In the genomic region with DNA sequence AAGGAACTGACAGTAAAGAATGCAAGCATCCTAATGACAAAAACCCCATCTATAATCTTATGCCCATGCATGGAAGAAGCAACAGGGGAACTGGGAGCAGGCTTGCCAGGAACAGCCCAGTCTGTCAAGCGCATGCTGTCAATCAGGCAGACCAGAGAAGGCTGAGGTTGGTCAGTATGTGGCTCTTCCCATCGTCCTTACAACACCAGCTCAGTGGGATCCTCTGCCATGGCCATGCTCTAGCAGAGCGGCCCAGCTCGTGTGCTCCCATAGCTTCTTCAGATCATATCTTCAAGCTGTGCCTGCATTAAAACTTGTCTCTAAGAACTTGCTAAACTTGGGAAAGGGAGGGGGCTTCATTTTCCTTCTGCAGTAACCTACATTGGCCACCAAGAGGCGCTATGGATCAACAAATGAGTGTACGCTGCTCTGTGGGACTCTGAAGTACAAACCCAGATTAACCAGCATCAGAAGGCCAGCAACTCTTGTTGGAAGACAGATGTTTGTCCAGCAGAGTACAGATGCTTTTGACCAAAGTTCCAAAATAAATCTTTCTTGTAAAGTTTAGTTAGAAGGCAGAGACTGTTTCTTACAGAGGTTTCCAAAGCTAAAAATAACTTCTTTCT, we compare ENCODE assay signal across 7 mouse cellular contexts.
DNase-seq lines count a peak whose midpoint lies in the region; ATAC-seq and TF ChIP-seq lines count a peak whose summit lies in the region.

No protein-coding gene starts in this region.

- TF ChIP-seq EP300 in liver, postnatal 0 days (IDR thresholded peaks at IDR 0.05; ENCODE audit: low read depth) = no peak

- no peak overlapping the region for H3K4me3 ChIP-seq in neural tube, embryonic 15.5 days (replicated peaks)
- H3K4me3 ChIP-seq in forebrain, embryonic 12.5 days (replicated peaks) = no peak overlapping the region
- no peak overlapping the region for H3K4me3 ChIP-seq in liver, postnatal 0 days (ENCODE audit: low read depth, low read length)

- H3K9me3 ChIP-seq in neural tube, embryonic 15.5 days (replicated peaks) = no peaks in the 10 kb centered on the region
- no peaks in the 10 kb centered on the region for H3K9me3 ChIP-seq in forebrain, embryonic 12.5 days
- H3K9me3 ChIP-seq in liver, postnatal 0 days (ENCODE audit: low read length) = no peaks in the 10 kb centered on the region

- TF ChIP-seq CTCF in liver, postnatal 0 days (IDR thresholded peaks at IDR 0.05; ENCODE audit: low read depth) = peak; percentile 82

- H3K36me3 ChIP-seq in neural tube, embryonic 15.5 days = no peaks in the 10 kb centered on the region
- no peaks in the 10 kb centered on the region for H3K36me3 ChIP-seq in forebrain, embryonic 12.5 days (replicated peaks)
- no peaks in the 10 kb centered on the region for H3K36me3 ChIP-seq in liver, postnatal 0 days (replicated peaks; ENCODE audit: insufficient read depth, low read length)

- no peak overlapping the region for H3K4me2 ChIP-seq in neural tube, embryonic 15.5 days
- no peak overlapping the region for H3K4me2 ChIP-seq in forebrain, embryonic 12.5 days
- no peak overlapping the region for H3K4me2 ChIP-seq in liver, postnatal 0 days (ENCODE audit: low read depth, low read length)

- H3K9ac ChIP-seq in neural tube, embryonic 15.5 days (replicated peaks) = no peak overlapping the region
- H3K9ac ChIP-seq in forebrain, embryonic 12.5 days = no peak overlapping the region
- H3K9ac ChIP-seq in liver, postnatal 0 days (replicated peaks) = no peak overlapping the region

- WGBS in neural tube, embryonic 15.5 days = 40% methylated on average over 6 of the region's 6 CpGs
- WGBS in forebrain, embryonic 12.5 days = 31% methylated on average over 6 of the region's 6 CpGs
- WGBS in liver, postnatal 0 days (ENCODE audit: insufficient replicate concordance) = 30% methylated on average over 6 of the region's 6 CpGs

- H3K4me1 ChIP-seq in neural tube, embryonic 15.5 days = 0 out of 2 replicates have a peak, but pooled peaks cover 5% of the 10 kb centered on the region
- H3K4me1 ChIP-seq in forebrain, embryonic 12.5 days = peaks cover 4% of the 10 kb centered on the region; the same call in 1 of the 2 replicates
- no peaks in the 10 kb centered on the region for H3K4me1 ChIP-seq in liver, postnatal 0 days (ENCODE audit: insufficient read depth)

- DNase-seq in neural tube, embryonic 10.5 days (ENCODE audit: extremely low spot score, low spot score) = peak; percentile 57
- peak; percentile 17 for DNase-seq in T-cell, adult 2 months (ENCODE audit: low spot score)
- peak; percentile 38 for DNase-seq in kidney, adult 18-20 months
- peak; percentile 37 for DNase-seq in liver, postnatal 0 days
- DNase-seq in right cerebral cortex, postnatal 25 days = peak; percentile 37

- no peak for ATAC-seq in neural tube, embryonic 15.5 days (ENCODE audit: low FRiP score)
- 0 out of 2 replicates have a peak, but pooled peaks have one; percentile 27 for ATAC-seq in forebrain, embryonic 12.5 days (ENCODE audit: low FRiP score)
- ATAC-seq in liver, postnatal 0 days = no peak

- peaks cover 14% of the 10 kb centered on the region; the same call in 1 of the 2 replicates for H3K27me3 ChIP-seq in neural tube, embryonic 15.5 days (replicated peaks)
- no peaks in the 10 kb centered on the region; the same call in 1 of the 2 replicates for H3K27me3 ChIP-seq in forebrain, embryonic 12.5 days
- no peaks in the 10 kb centered on the region for H3K27me3 ChIP-seq in liver, postnatal 0 days (ENCODE audit: insufficient read depth, low read length)

- H3K27ac ChIP-seq in neural tube, embryonic 15.5 days (replicated peaks) = no peak overlapping the region
- no peak overlapping the region for H3K27ac ChIP-seq in forebrain, embryonic 12.5 days
- H3K27ac ChIP-seq in liver, postnatal 0 days (ENCODE audit: low read depth) = no peak overlapping the region
